Mouse (Mus musculus): ENCODE results near the gene Ksr1. TPM values are rescaled to one million over a fixed set of nuclear protein-coding genes. Genes with fewer than 3 reads are reported as not detected.

Gene Ksr1
- 5.5 and 6.0 TPM in 2 replicates for polyA plus RNA-seq (2014; fragmentation: Nextera tagmentation; extraction: Ambion mirVana)

GRCm38 (mm10) chr11:79146331-79146767 is at the start of gene Ksr1:
Gene Ksr1 (minus strand): TSS chr11:79146407.
- Histone ChIP-seq H3K9me3 (ENCODE audit: control insufficient read depth, low read length) (no peaks in the 10 kb centered on the region), H3K36me3 (ENCODE audit: control insufficient read depth, insufficient read depth, low read length) (no peaks in the 10 kb centered on the region), H3K9ac (ENCODE audit: low read length) (peak within 1 kb of the TSS; percentile 89), H3K27me3 (replicated peaks; ENCODE audit: control insufficient read depth, insufficient read depth, low read length) (no peaks in the 10 kb centered on the region), H3K4me3 (ENCODE audit: low read depth, low read length) (peak within 1 kb of the TSS; percentile 96), H3K4me1 (replicated peaks; ENCODE audit: control insufficient read depth, insufficient read depth, low read length) (peaks cover 22% of the 10 kb centered on the region), H3K4me2 (ENCODE audit: low read length) (peak within 1 kb of the TSS; percentile 83), H3K27ac (ENCODE audit: low read depth) (peak within 1 kb of the TSS; percentile 86)
- DNase-seq (ENCODE audit: low spot score) (peak; percentile 94), ATAC-seq (replicated peaks; ENCODE audit: low FRiP score, low TSS enrichment, low read depth) (peak; percentile 91)
- under 1% methylated on average over 42 of the region's 42 CpGs for WGBS

- H3K36me3 ChIP-seq (ENCODE audit: control insufficient read depth, insufficient read depth, low read length): no peaks in the 10 kb centered on the region
- 100% methylated on average over 1 of the region's 1 CpGs for WGBS
- H3K9ac ChIP-seq (ENCODE audit: low read length): no peak overlapping the region
- ATAC-seq (replicated peaks; ENCODE audit: low FRiP score, low TSS enrichment, low read depth): no peak
- H3K4me2 ChIP-seq (ENCODE audit: low read length): no peak overlapping the region
- no peak overlapping the region for H3K27ac ChIP-seq (ENCODE audit: low read depth)
- no peaks in the 10 kb centered on the region for H3K27me3 ChIP-seq (replicated peaks; ENCODE audit: control insufficient read depth, insufficient read depth, low read length)
- H3K9me3 ChIP-seq (ENCODE audit: control insufficient read depth, low read length): no peaks in the 10 kb centered on the region
- H3K4me3 ChIP-seq (ENCODE audit: low read depth, low read length): no peak overlapping the region
- DNase-seq (ENCODE audit: low spot score): no peak
- peaks cover 13% of the 10 kb centered on the region; the same call in 1 of the 2 replicates for H3K4me1 ChIP-seq (replicated peaks; ENCODE audit: control insufficient read depth, insufficient read depth, low read length)
Measured at GRCm38 (mm10) chr11:79192176-79192575, 46.0 kb upstream of the Ksr1 start.

- H3K27ac ChIP-seq (ENCODE audit: low read depth): no peak overlapping the region
- H3K9me3 ChIP-seq (ENCODE audit: control insufficient read depth, low read length): no peaks in the 10 kb centered on the region
- DNase-seq (ENCODE audit: low spot score) (no peak), ATAC-seq (replicated peaks; ENCODE audit: low FRiP score, low TSS enrichment, low read depth) (no peak)
- H3K4me3 ChIP-seq (ENCODE audit: low read depth, low read length): no peak overlapping the region
- H3K4me1 ChIP-seq (replicated peaks; ENCODE audit: control insufficient read depth, insufficient read depth, low read length): 0 out of 2 replicates have a peak, but pooled peaks cover 5% of the 10 kb centered on the region
- no peaks in the 10 kb centered on the region for H3K36me3 ChIP-seq (ENCODE audit: control insufficient read depth, insufficient read depth, low read length)
- H3K4me2 ChIP-seq (ENCODE audit: low read length): no peak overlapping the region
- H3K9ac ChIP-seq (ENCODE audit: low read length): no peak overlapping the region
- no peaks in the 10 kb centered on the region for H3K27me3 ChIP-seq (replicated peaks; ENCODE audit: control insufficient read depth, insufficient read depth, low read length)
- WGBS: 67% methylated on average over 4 of the region's 4 CpGs
Measured at GRCm38 (mm10) chr11:79191214-79191613, 45.0 kb upstream of the Ksr1 start.

GRCm38 (mm10) chr11:79190257-79190656 is 44.0 kb upstream of the Ksr1 start:
- 0 out of 2 replicates have a peak, but pooled peaks cover 5% of the 10 kb centered on the region for H3K4me1 ChIP-seq (replicated peaks; ENCODE audit: control insufficient read depth, insufficient read depth, low read length)
- H3K27me3 ChIP-seq (replicated peaks; ENCODE audit: control insufficient read depth, insufficient read depth, low read length): no peaks in the 10 kb centered on the region
- no peak overlapping the region for H3K4me3 ChIP-seq (ENCODE audit: low read depth, low read length)
- H3K9ac ChIP-seq (ENCODE audit: low read length): no peak overlapping the region
- 92% methylated on average over 2 of the region's 2 CpGs for WGBS
- no peaks in the 10 kb centered on the region for H3K9me3 ChIP-seq (ENCODE audit: control insufficient read depth, low read length)
- ATAC-seq (replicated peaks; ENCODE audit: low FRiP score, low TSS enrichment, low read depth) (no peak), DNase-seq (ENCODE audit: low spot score) (no peak)
- H3K36me3 ChIP-seq (ENCODE audit: control insufficient read depth, insufficient read depth, low read length): no peaks in the 10 kb centered on the region
- H3K4me2 ChIP-seq (ENCODE audit: low read length): no peak overlapping the region
- no peak overlapping the region for H3K27ac ChIP-seq (ENCODE audit: low read depth)

GRCm38 (mm10) chr11:79188176-79188575 is 42.0 kb upstream of the Ksr1 start:
- H3K9me3 ChIP-seq (ENCODE audit: control insufficient read depth, low read length): no peaks in the 10 kb centered on the region
- no peak overlapping the region for H3K4me3 ChIP-seq (ENCODE audit: low read depth, low read length)
- H3K4me1 ChIP-seq (replicated peaks; ENCODE audit: control insufficient read depth, insufficient read depth, low read length): 0 out of 2 replicates have a peak, but pooled peaks cover 5% of the 10 kb centered on the region
- H3K9ac ChIP-seq (ENCODE audit: low read length): no peak overlapping the region
- no peaks in the 10 kb centered on the region for H3K36me3 ChIP-seq (ENCODE audit: control insufficient read depth, insufficient read depth, low read length)
- no peak overlapping the region for H3K27ac ChIP-seq (ENCODE audit: low read depth)
- H3K27me3 ChIP-seq (replicated peaks; ENCODE audit: control insufficient read depth, insufficient read depth, low read length): no peaks in the 10 kb centered on the region
- DNase-seq (ENCODE audit: low spot score) (no peak), ATAC-seq (replicated peaks; ENCODE audit: low FRiP score, low TSS enrichment, low read depth) (no peak)
- 73% methylated on average over 6 of the region's 6 CpGs for WGBS
- no peak overlapping the region for H3K4me2 ChIP-seq (ENCODE audit: low read length)

GRCm38 (mm10) chr11:79187291-79187690 is 41.1 kb upstream of the Ksr1 start:
- DNase-seq (ENCODE audit: low spot score): no peak
- 70% methylated on average over 4 of the region's 4 CpGs for WGBS
- no peaks in the 10 kb centered on the region for H3K9me3 ChIP-seq (ENCODE audit: control insufficient read depth, low read length)
- H3K4me2 ChIP-seq (ENCODE audit: low read length): no peak overlapping the region
- ATAC-seq (replicated peaks; ENCODE audit: low FRiP score, low TSS enrichment, low read depth): no peak
- H3K9ac ChIP-seq (ENCODE audit: low read length): no peak overlapping the region
- no peak overlapping the region for H3K4me3 ChIP-seq (ENCODE audit: low read depth, low read length)
- H3K4me1 ChIP-seq (replicated peaks; ENCODE audit: control insufficient read depth, insufficient read depth, low read length): 0 out of 2 replicates have a peak, but pooled peaks cover 5% of the 10 kb centered on the region
- H3K27ac ChIP-seq (ENCODE audit: low read depth): no peak overlapping the region
- H3K27me3 ChIP-seq (replicated peaks; ENCODE audit: control insufficient read depth, insufficient read depth, low read length): no peaks in the 10 kb centered on the region
- no peaks in the 10 kb centered on the region for H3K36me3 ChIP-seq (ENCODE audit: control insufficient read depth, insufficient read depth, low read length)

- ATAC-seq (replicated peaks; ENCODE audit: low FRiP score, low TSS enrichment, low read depth) (no peak), DNase-seq (ENCODE audit: low spot score) (no peak)
- WGBS: 91% methylated on average over 6 of the region's 6 CpGs
- H3K4me2 ChIP-seq (ENCODE audit: low read length): no peak overlapping the region
- H3K9ac ChIP-seq (ENCODE audit: low read length): no peak overlapping the region
- 0 out of 2 replicates have a peak, but pooled peaks cover 5% of the 10 kb centered on the region for H3K4me1 ChIP-seq (replicated peaks; ENCODE audit: control insufficient read depth, insufficient read depth, low read length)
- H3K9me3 ChIP-seq (ENCODE audit: control insufficient read depth, low read length): no peaks in the 10 kb centered on the region
- no peak overlapping the region for H3K27ac ChIP-seq (ENCODE audit: low read depth)
- H3K36me3 ChIP-seq (ENCODE audit: control insufficient read depth, insufficient read depth, low read length): no peaks in the 10 kb centered on the region
- no peaks in the 10 kb centered on the region for H3K27me3 ChIP-seq (replicated peaks; ENCODE audit: control insufficient read depth, insufficient read depth, low read length)
- H3K4me3 ChIP-seq (ENCODE audit: low read depth, low read length): no peak overlapping the region
Measured at GRCm38 (mm10) chr11:79185683-79186082, 39.5 kb upstream of the Ksr1 start.

GRCm38 (mm10) chr11:79184126-79184888 is 38.1 kb upstream of the Ksr1 start:
- Histone ChIP-seq H3K4me1 (replicated peaks; ENCODE audit: control insufficient read depth, insufficient read depth, low read length) (0 out of 2 replicates have a peak, but pooled peaks cover 5% of the 10 kb centered on the region), H3K27ac (ENCODE audit: low read depth) (no peak overlapping the region), H3K9ac (ENCODE audit: low read length) (no peak overlapping the region), H3K4me3 (ENCODE audit: low read depth, low read length) (no peak overlapping the region), H3K4me2 (ENCODE audit: low read length) (no peak overlapping the region), H3K36me3 (ENCODE audit: control insufficient read depth, insufficient read depth, low read length) (no peaks in the 10 kb centered on the region), H3K27me3 (replicated peaks; ENCODE audit: control insufficient read depth, insufficient read depth, low read length) (no peaks in the 10 kb centered on the region), H3K9me3 (ENCODE audit: control insufficient read depth, low read length) (no peaks in the 10 kb centered on the region)
- DNase-seq (ENCODE audit: low spot score): no peak
- ATAC-seq (replicated peaks; ENCODE audit: low FRiP score, low TSS enrichment, low read depth): no peak
- 88% methylated on average over 3 of the region's 3 CpGs for WGBS

GRCm38 (mm10) chr11:79183400-79183799 is 37.2 kb upstream of the Ksr1 start:
- Histone ChIP-seq H3K9me3 (ENCODE audit: control insufficient read depth, low read length) (no peaks in the 10 kb centered on the region), H3K4me2 (ENCODE audit: low read length) (no peak overlapping the region), H3K36me3 (ENCODE audit: control insufficient read depth, insufficient read depth, low read length) (no peaks in the 10 kb centered on the region), H3K27me3 (replicated peaks; ENCODE audit: control insufficient read depth, insufficient read depth, low read length) (no peaks in the 10 kb centered on the region), H3K4me1 (replicated peaks; ENCODE audit: control insufficient read depth, insufficient read depth, low read length) (0 out of 2 replicates have a peak, but pooled peaks cover 3% of the 10 kb centered on the region), H3K9ac (ENCODE audit: low read length) (no peak overlapping the region), H3K4me3 (ENCODE audit: low read depth, low read length) (no peak overlapping the region), H3K27ac (ENCODE audit: low read depth) (no peak overlapping the region)
- ATAC-seq (replicated peaks; ENCODE audit: low FRiP score, low TSS enrichment, low read depth) (no peak), DNase-seq (ENCODE audit: low spot score) (no peak)
- WGBS: 91% methylated on average over 6 of the region's 6 CpGs
